Mouse (Mus musculus) MEL (cell line): ENCODE measurements around the gene Ephx1. TPM values are rescaled to one million over a fixed set of nuclear protein-coding genes. Genes with fewer than 3 reads are reported as not detected.
A peak's percentile ranks its signal among the peaks of the same experiment; 100 is the strongest.

Experiments used
- DNase-seq: peaks from one replicate; pipeline ENCODE4 v3.0.0; 2011; ENCODE audit warnings: low read depth, low spot score
- H3K27ac ChIP-seq: 2 replicates; pipeline ENCODE4 v1.5.1; 2012; ENCODE audit warnings: low read depth, mild to moderate bottlenecking, control low read depth, low read length, moderate library complexity; ENCODE audit not compliant: control insufficient read depth
- H3K27me3 ChIP-seq, 2 experiments: fragments of 150-350 bp in 1 of 2; sonication (generic) in 1 of 2; 2 replicates each; pipeline ENCODE4 v1.6.1; 2012; ENCODE audit warnings: low read length in 2 of 2, mild to moderate bottlenecking in 2 of 2, improper control_type of control experiment in 1 of 2, moderate library complexity in 1 of 2; ENCODE audit not compliant: insufficient read depth in 2 of 2, control insufficient read depth in 1 of 2
- H3K36me3 ChIP-seq, 2 experiments: 2 replicates each; pipeline ENCODE4 v1.6.1; 2012 to 2014; ENCODE audit warnings: low read length in 2 of 2, improper control_type of control experiment in 1 of 2, inconsistent platforms in 1 of 2, mild to moderate bottlenecking in 1 of 2; ENCODE audit not compliant: insufficient read depth in 2 of 2, control insufficient read depth in 1 of 2
- H3K4me1 ChIP-seq, 2 experiments: fragments of 150-350 bp in 1 of 2; sonication (generic) in 1 of 2; 2 replicates each; pipeline ENCODE4 v1.6.1; 2012; ENCODE audit warnings: low read length in 2 of 2, improper control_type of control experiment in 1 of 2, mild to moderate bottlenecking in 1 of 2; ENCODE audit not compliant: insufficient read depth in 2 of 2, control insufficient read depth in 1 of 2
- H3K4me3 ChIP-seq, 2 experiments: fragments of 150-350 bp in 1 of 2; sonication (generic) in 1 of 2; 2 replicates each; pipeline ENCODE4 v1.5.1; 2012; ENCODE audit warnings: low read depth in 2 of 2, low read length in 2 of 2, mild to moderate bottlenecking in 2 of 2, moderate library complexity in 2 of 2, control low read depth in 1 of 2, improper control_type of control experiment in 1 of 2; ENCODE audit not compliant: control insufficient read depth in 1 of 2, insufficient read depth in 1 of 2
- H3K79me2 ChIP-seq: 2 replicates; pipeline ENCODE4 v1.6.1; 2012; ENCODE audit warnings: mild to moderate bottlenecking, low read length, moderate library complexity; ENCODE audit not compliant: control insufficient read depth, poor library complexity, insufficient read depth
- H3K9ac ChIP-seq: 2 replicates; pipeline ENCODE4 v1.6.1; 2012; ENCODE audit warnings: low read depth, mild to moderate bottlenecking, control low read depth, low read length, moderate library complexity; ENCODE audit not compliant: control insufficient read depth, poor library complexity, severe bottlenecking
- H3K9me3 ChIP-seq: fragments of 150-350 bp; sonication (generic); replicated peaks from 2 replicates; pipeline ENCODE4 v1.6.1; 2012; ENCODE audit warnings: mild to moderate bottlenecking, low read length, improper control_type of control experiment, moderate library complexity; ENCODE audit not compliant: insufficient read depth
- BHLHE40 ChIP-seq: IDR thresholded peaks from 2 replicates; pipeline ENCODE4 v1.6.1; 2012; ENCODE audit warnings: low read depth, mild to moderate bottlenecking, inconsistent platforms, low read length, improper control_type of control experiment, borderline replicate concordance
- CHD1 ChIP-seq: IDR thresholded peaks from 2 replicates; pipeline ENCODE4 v1.6.1; 2012; ENCODE audit warnings: low read depth, mild to moderate bottlenecking, inconsistent platforms, low read length, improper control_type of control experiment
- E2F4 ChIP-seq: IDR thresholded peaks from 2 replicates; pipeline ENCODE4 v1.6.1; 2011; ENCODE audit warnings: low read depth, low read length, improper control_type of control experiment, borderline replicate concordance
- ETS1 ChIP-seq: IDR thresholded peaks from 2 replicates; pipeline ENCODE4 v1.6.1; 2012; ENCODE audit warnings: low read depth, mild to moderate bottlenecking, inconsistent platforms, low read length, improper control_type of control experiment, moderate library complexity
- HCFC1 ChIP-seq: IDR thresholded peaks from 2 replicates; pipeline ENCODE4 v1.6.1; 2012; ENCODE audit warnings: low read depth, mild to moderate bottlenecking, inconsistent platforms, low read length, improper control_type of control experiment, moderate library complexity
- JUND ChIP-seq: IDR thresholded peaks from 2 replicates; pipeline ENCODE4 v1.6.1; 2011; ENCODE audit warnings: low read depth, mild to moderate bottlenecking, improper control_type of control experiment, low read length
- KAT2A ChIP-seq: conservative IDR thresholded peaks from 2 replicates; pipeline ENCODE4 v1.6.1; 2012; ENCODE audit warnings: low read depth, low read length, improper control_type of control experiment, inconsistent platforms
- MEF2A ChIP-seq: IDR thresholded peaks from 2 replicates; pipeline ENCODE4 v1.6.1; 2014; ENCODE audit warnings: low read depth, mild to moderate bottlenecking, inconsistent platforms, low read length, improper control_type of control experiment; ENCODE audit not compliant: poor library complexity, insufficient replicate concordance, severe bottlenecking; ENCODE audit errors: extremely low read depth
- MXI1 ChIP-seq: IDR thresholded peaks from 2 replicates; pipeline ENCODE4 v1.6.1; 2011; ENCODE audit warnings: mild to moderate bottlenecking, low read depth, low read length, improper control_type of control experiment
- MYB ChIP-seq: IDR thresholded peaks from 2 replicates; pipeline ENCODE4 v1.6.1; 2011; ENCODE audit warnings: mild to moderate bottlenecking, low read depth, low read length, improper control_type of control experiment
- MYC ChIP-seq: IDR thresholded peaks from 2 replicates; pipeline ENCODE4 v1.6.1; 2011; ENCODE audit warnings: low read depth, mild to moderate bottlenecking, low read length, improper control_type of control experiment, moderate library complexity
- POLR2AphosphoS2 ChIP-seq: IDR thresholded peaks from 2 replicates; pipeline ENCODE4 v1.6.1; 2011; ENCODE audit warnings: low read length, improper control_type of control experiment
- RAD21 ChIP-seq: IDR thresholded peaks from 2 replicates; pipeline ENCODE4 v1.6.1; 2011; ENCODE audit warnings: mild to moderate bottlenecking, low read depth, low read length, improper control_type of control experiment
- RCOR1 ChIP-seq: IDR thresholded peaks from 2 replicates; pipeline ENCODE4 v1.6.1; 2012; ENCODE audit warnings: low read depth, mild to moderate bottlenecking, inconsistent platforms, low read length, improper control_type of control experiment
- SIN3A ChIP-seq: IDR thresholded peaks from 2 replicates; pipeline ENCODE4 v1.6.1; 2012; ENCODE audit warnings: low read length, improper control_type of control experiment, inconsistent platforms
- SMC3 ChIP-seq: IDR thresholded peaks from 2 replicates; pipeline ENCODE4 v1.6.1; 2011; ENCODE audit warnings: low read depth, low read length, improper control_type of control experiment
- TBP ChIP-seq: IDR thresholded peaks from 2 replicates; pipeline ENCODE4 v1.8.0; 2011; ENCODE audit warnings: low read depth, low read length, improper control_type of control experiment
- UBTF ChIP-seq: IDR thresholded peaks from 2 replicates; pipeline ENCODE4 v1.6.1; 2012; ENCODE audit warnings: low read depth, mild to moderate bottlenecking, inconsistent platforms, low read length, improper control_type of control experiment, moderate library complexity, borderline replicate concordance; ENCODE audit not compliant: insufficient read depth
- USF1 ChIP-seq: IDR thresholded peaks from 2 replicates; pipeline ENCODE4 v1.6.1; 2014; ENCODE audit warnings: low read depth, mild to moderate bottlenecking, inconsistent platforms, low read length, improper control_type of control experiment, moderate library complexity
- USF2 ChIP-seq, 2 experiments: IDR thresholded peaks; 2 replicates each; pipeline ENCODE4 v1.6.1; 2011 to 2012; ENCODE audit warnings: improper control_type of control experiment in 2 of 2, low read length in 2 of 2, borderline replicate concordance in 1 of 2, inconsistent platforms in 1 of 2, low read depth in 1 of 2, mild to moderate bottlenecking in 1 of 2; ENCODE audit not compliant: insufficient read depth in 1 of 2
- ZC3H11A ChIP-seq: IDR thresholded peaks from 2 replicates; pipeline ENCODE4 v1.6.1; 2012; ENCODE audit warnings: low read depth, mild to moderate bottlenecking, inconsistent platforms, low read length, improper control_type of control experiment
- ZKSCAN1 ChIP-seq: IDR thresholded peaks from 2 replicates; pipeline ENCODE4 v1.6.1; 2012; ENCODE audit warnings: low read depth, mild to moderate bottlenecking, inconsistent platforms, low read length, improper control_type of control experiment, moderate library complexity
- ZNF384 ChIP-seq: IDR thresholded peaks from 2 replicates; pipeline ENCODE4 v1.6.1; 2012; ENCODE audit warnings: low read depth, mild to moderate bottlenecking, inconsistent platforms, low read length, improper control_type of control experiment
- polyA plus RNA-seq, 2 experiments: library from polyadenylated mRNA; stranded (reverse) in 1 of 2; unstranded in 1 of 2; fragments of >175 nt in 1 of 2; fragments of >200 nt in 1 of 2; gene quantifications; 2 replicates each; pipeline versions ENCODE4 v1.2.1 to v1.2.4; 2012; ENCODE audit warnings: low replicate concordance in 2 of 2, low read depth in 1 of 2; ENCODE audit not compliant: insufficient read length in 2 of 2, insufficient read depth in 1 of 2, missing spikeins in 1 of 2
- total RNA-seq: library from RNA; depleted of rRNA; stranded (reverse); fragments of 300-350 nt; gene quantifications from 2 replicates; pipeline ENCODE4 v1.2.3, GENCODE M21; 2012

Gene Ephx1
- total and polyA plus RNA-seq, 3 experiments = 0.15 to 0.39 TPM; not detected in 1

DNA sequence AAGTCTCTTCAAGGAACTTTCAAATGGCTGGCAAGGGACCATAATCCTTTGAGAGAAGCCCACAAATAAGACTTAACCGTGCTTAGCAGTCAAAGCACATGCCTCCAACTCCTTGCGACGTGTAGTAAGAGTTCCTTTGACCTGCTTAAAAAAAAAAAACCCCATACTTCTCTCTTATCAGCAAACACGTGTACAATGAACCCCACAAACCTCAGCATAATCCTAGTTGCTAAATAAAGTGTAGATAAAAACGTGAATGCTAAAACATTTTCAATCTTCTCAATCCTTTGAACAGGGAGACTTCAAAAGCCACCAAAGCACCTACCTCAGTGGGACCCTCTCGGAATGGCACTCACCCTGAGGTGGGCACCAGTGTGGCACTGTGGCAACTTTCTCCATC lies 7.3 kb downstream of the Ephx1 start (continued):
- TF ChIP-seq MXI1 (no peak), RCOR1 (peak; percentile 88), CHD1 (no peak), ZC3H11A (no peak), BHLHE40 (peak; percentile 92), MYB (no peak), MEF2A (no peak), POLR2AphosphoS2 (no peak), E2F4 (no peak)

DNA sequence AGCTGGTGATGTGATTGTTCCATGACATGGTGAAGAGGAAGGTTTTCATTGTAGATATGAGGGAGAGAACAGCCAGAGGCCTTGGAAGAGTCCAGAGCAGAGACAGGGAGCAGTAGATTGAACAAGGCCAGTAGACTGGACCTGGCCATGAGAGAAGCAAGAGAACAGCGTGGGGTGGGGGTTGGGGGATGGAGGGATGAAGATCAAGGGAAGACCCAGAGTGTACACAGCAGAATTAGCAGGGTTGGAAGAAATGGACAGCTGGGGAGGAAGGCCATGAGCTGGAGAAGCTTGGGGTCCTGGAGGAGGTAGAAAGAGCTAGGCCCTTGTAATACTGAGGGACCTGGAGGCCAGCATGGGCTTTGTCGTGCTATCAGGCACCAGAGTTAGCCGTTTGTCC lies 8.3 kb downstream of the Ephx1 start:
- peaks cover 2 to 6% of the 10 kb centered on the region in 2 experiments; a peak in 3 of 4 replicates for H3K27me3 ChIP-seq
- no peaks in the 10 kb centered on the region for H3K36me3 ChIP-seq
- H3K27ac ChIP-seq = no peak overlapping the region
- no peaks in the 10 kb centered on the region for H3K79me2 ChIP-seq
- H3K4me3 ChIP-seq = no peak overlapping the region
- no peak overlapping the region for H3K9ac ChIP-seq
- TF ChIP-seq HCFC1 (no peak), ZKSCAN1 (no peak), SIN3A (no peak), MXI1 (no peak), RCOR1 (no peak), USF1 (no peak), UBTF (no peak), TBP (no peak), E2F4 (no peak), RAD21 (no peak), SMC3 (no peak), CHD1 (no peak), KAT2A (no peak), MYC (no peak), ETS1 (no peak), USF2 (IDR thresholded peaks at IDR 0.05; ENCODE audit: borderline replicate concordance in 1 of 2, insufficient read depth in 1 of 2, low read depth in 1 of 2, low read length in 2 of 2) (no peak), ZNF384 (no peak), POLR2AphosphoS2 (no peak), JUND (no peak)
- TF ChIP-seq, all 39 proteins: peak for 0
- no peak for DNase-seq
- Histone ChIP-seq H3K9me3 (no peaks in the 10 kb centered on the region), H3K4me1 (no peaks in the 10 kb centered on the region)
